Mouse (Mus musculus): Measurements from ENCODE around the gene Rtel1. TPM values are rescaled to one million over a fixed set of nuclear protein-coding genes. Genes with fewer than 3 reads are reported as not detected.

The Rtel1 gene
- 8.0 and 10.4 TPM in 2 replicates for polyA plus RNA-seq (2015; fragmentation: Nextera tagmentation; extraction: Ambion mirVana)

- peak; percentile 92 for DNase-seq (ENCODE audit: low spot score)
- H3K36me3 ChIP-seq (ENCODE audit: insufficient read depth, low read length) = peaks cover 16% of the 10 kb centered on the region; the same call in 1 of the 2 replicates
- H3K9ac ChIP-seq (replicated peaks; ENCODE audit: low read depth) = peak within 1 kb of the TSS; percentile 17; the same call in 1 of the 2 replicates
- peak; percentile 97 for ATAC-seq
- H3K27ac ChIP-seq (ENCODE audit: low read length) = no peak within 1 kb of the TSS
- no peaks in the 10 kb centered on the region for H3K9me3 ChIP-seq (ENCODE audit: low read length)
- H3K4me1 ChIP-seq (ENCODE audit: insufficient read depth, low read depth, low read length) = peaks cover 4% of the 10 kb centered on the region; the same call in 1 of the 2 replicates
- peak within 1 kb of the TSS; percentile 56 for H3K4me2 ChIP-seq (replicated peaks; ENCODE audit: low read depth, low read length)
- TF ChIP-seq EP300 (IDR thresholded peaks at IDR 0.05) (no peak), CTCF (IDR thresholded peaks at IDR 0.05) (peak; percentile 27; the same call in 1 of the 2 replicates)
- no peaks in the 10 kb centered on the region for H3K27me3 ChIP-seq (replicated peaks; ENCODE audit: insufficient read depth, low read length)
- H3K4me3 ChIP-seq (ENCODE audit: low read depth, low read length) = peak within 1 kb of the TSS; percentile 63
- 5% methylated on average over 40 of the region's 40 CpGs for whole genome bisulfite sequencing
These were observed at the start of gene Rtel1 for GRCm38 (mm10) chr2:181319248-181320102. Rtel1 (plus strand) TSS chr2:181319739.

- Histone ChIP-seq H3K27me3 (replicated peaks; ENCODE audit: insufficient read depth, low read length) (no peaks in the 10 kb centered on the region), H3K9me3 (ENCODE audit: low read length) (no peaks in the 10 kb centered on the region), H3K27ac (ENCODE audit: low read length) (no peak overlapping the region), H3K4me3 (ENCODE audit: low read depth, low read length) (no peak overlapping the region), H3K4me2 (replicated peaks; ENCODE audit: low read depth, low read length) (no peak overlapping the region), H3K4me1 (ENCODE audit: insufficient read depth, low read depth, low read length) (no peaks in the 10 kb centered on the region), H3K9ac (replicated peaks; ENCODE audit: low read depth) (no peak overlapping the region), H3K36me3 (ENCODE audit: insufficient read depth, low read length) (no peaks in the 10 kb centered on the region)
- 66% methylated on average over 2 of the region's 2 CpGs for WGBS
- ATAC-seq (no peak), DNase-seq (ENCODE audit: low spot score) (no peak)
- no peak for TF ChIP-seq CTCF (IDR thresholded peaks at IDR 0.05)
- peak; percentile 73 for TF ChIP-seq EP300 (IDR thresholded peaks at IDR 0.05)
These were observed 47.4 kb upstream of the Rtel1 start for GRCm38 (mm10) chr2:181272092-181272491.

GRCm38 (mm10) chr2:181273829-181274228 is 45.7 kb upstream of the Rtel1 start:
- no peak for ATAC-seq
- H3K36me3 ChIP-seq (ENCODE audit: insufficient read depth, low read length) = 0 out of 2 replicates have a peak, but pooled peaks cover 2% of the 10 kb centered on the region
- no peaks in the 10 kb centered on the region for H3K9me3 ChIP-seq (ENCODE audit: low read length)
- H3K4me2 ChIP-seq (replicated peaks; ENCODE audit: low read depth, low read length) = no peak overlapping the region
- no peak overlapping the region for H3K27ac ChIP-seq (ENCODE audit: low read length)
- 76% methylated on average over 2 of the region's 2 CpGs for WGBS
- no peaks in the 10 kb centered on the region for H3K4me1 ChIP-seq (ENCODE audit: insufficient read depth, low read depth, low read length)
- no peaks in the 10 kb centered on the region for H3K27me3 ChIP-seq (replicated peaks; ENCODE audit: insufficient read depth, low read length)
- DNase-seq (ENCODE audit: low spot score) = no peak
- no peak overlapping the region for H3K4me3 ChIP-seq (ENCODE audit: low read depth, low read length)
- H3K9ac ChIP-seq (replicated peaks; ENCODE audit: low read depth) = no peak overlapping the region
- TF ChIP-seq CTCF (IDR thresholded peaks at IDR 0.05) = no peak
- TF ChIP-seq EP300 (IDR thresholded peaks at IDR 0.05) = no peak

GRCm38 (mm10) chr2:181274639-181275038 is 44.9 kb upstream of the Rtel1 start:
- Histone ChIP-seq H3K36me3 (ENCODE audit: insufficient read depth, low read length) (0 out of 2 replicates have a peak, but pooled peaks cover 2% of the 10 kb centered on the region), H3K9ac (replicated peaks; ENCODE audit: low read depth) (no peak overlapping the region), H3K9me3 (ENCODE audit: low read length) (no peaks in the 10 kb centered on the region), H3K27me3 (replicated peaks; ENCODE audit: insufficient read depth, low read length) (no peaks in the 10 kb centered on the region), H3K4me2 (replicated peaks; ENCODE audit: low read depth, low read length) (no peak overlapping the region), H3K4me1 (ENCODE audit: insufficient read depth, low read depth, low read length) (no peaks in the 10 kb centered on the region), H3K4me3 (ENCODE audit: low read depth, low read length) (no peak overlapping the region), H3K27ac (ENCODE audit: low read length) (no peak overlapping the region)
- 78% methylated on average over 4 of the region's 4 CpGs for WGBS
- TF ChIP-seq EP300 (IDR thresholded peaks at IDR 0.05) = no peak
- peak; percentile 7 for DNase-seq (ENCODE audit: low spot score)
- no peak for ATAC-seq

GRCm38 (mm10) chr2:181276766-181277165 is 42.8 kb upstream of the Rtel1 start:
- H3K27ac ChIP-seq (ENCODE audit: low read length) = no peak overlapping the region
- DNase-seq (ENCODE audit: low spot score) (peak; percentile 53), ATAC-seq (peak; percentile 62)
- 53% methylated on average over 1 of the region's 1 CpGs for WGBS
- H3K4me2 ChIP-seq (replicated peaks; ENCODE audit: low read depth, low read length) = no peak overlapping the region
- H3K4me3 ChIP-seq (ENCODE audit: low read depth, low read length) = no peak overlapping the region
- no peaks in the 10 kb centered on the region for H3K4me1 ChIP-seq (ENCODE audit: insufficient read depth, low read depth, low read length)
- H3K36me3 ChIP-seq (ENCODE audit: insufficient read depth, low read length) = 0 out of 2 replicates have a peak, but pooled peaks cover 2% of the 10 kb centered on the region
- TF ChIP-seq CTCF (IDR thresholded peaks at IDR 0.05) (no peak), EP300 (IDR thresholded peaks at IDR 0.05) (peak; percentile 56)
- H3K27me3 ChIP-seq (replicated peaks; ENCODE audit: insufficient read depth, low read length) = no peaks in the 10 kb centered on the region
- H3K9me3 ChIP-seq (ENCODE audit: low read length) = no peaks in the 10 kb centered on the region
- H3K9ac ChIP-seq (replicated peaks; ENCODE audit: low read depth) = no peak overlapping the region

- WGBS = 45% methylated on average over 3 of the region's 3 CpGs
- Histone ChIP-seq H3K9me3 (ENCODE audit: low read length) (no peaks in the 10 kb centered on the region), H3K36me3 (ENCODE audit: insufficient read depth, low read length) (0 out of 2 replicates have a peak, but pooled peaks cover 2% of the 10 kb centered on the region)
These were observed 41.7 kb upstream of the Rtel1 start for GRCm38 (mm10) chr2:181277866-181278265.

More at GRCm38 (mm10) chr2:181277866-181278265, 41.7 kb upstream of the Rtel1 start:
- H3K9ac ChIP-seq (replicated peaks; ENCODE audit: low read depth) = no peak overlapping the region
- no peak for DNase-seq (ENCODE audit: low spot score)
- no peak overlapping the region for H3K4me3 ChIP-seq (ENCODE audit: low read depth, low read length)
- no peak overlapping the region for H3K27ac ChIP-seq (ENCODE audit: low read length)
- no peak for ATAC-seq
- no peaks in the 10 kb centered on the region for H3K4me1 ChIP-seq (ENCODE audit: insufficient read depth, low read depth, low read length)
- H3K27me3 ChIP-seq (replicated peaks; ENCODE audit: insufficient read depth, low read length) = no peaks in the 10 kb centered on the region
- TF ChIP-seq EP300 (IDR thresholded peaks at IDR 0.05) = no peak
- H3K4me2 ChIP-seq (replicated peaks; ENCODE audit: low read depth, low read length) = no peak overlapping the region
